Mouse (Mus musculus): Measurements from ENCODE around the gene Osbpl10. TPM values are rescaled to one million over a fixed set of nuclear protein-coding genes. Genes with fewer than 3 reads are reported as not detected.
"Not testable (repeated sequence)": the region's sequence is repeated elsewhere in the genome, so short reads cannot be mapped to it uniquely, and the experiment has no call there.

Osbpl10 gene
- polyA plus RNA-seq, 1 experiment = 8.3 TPM

DNA sequence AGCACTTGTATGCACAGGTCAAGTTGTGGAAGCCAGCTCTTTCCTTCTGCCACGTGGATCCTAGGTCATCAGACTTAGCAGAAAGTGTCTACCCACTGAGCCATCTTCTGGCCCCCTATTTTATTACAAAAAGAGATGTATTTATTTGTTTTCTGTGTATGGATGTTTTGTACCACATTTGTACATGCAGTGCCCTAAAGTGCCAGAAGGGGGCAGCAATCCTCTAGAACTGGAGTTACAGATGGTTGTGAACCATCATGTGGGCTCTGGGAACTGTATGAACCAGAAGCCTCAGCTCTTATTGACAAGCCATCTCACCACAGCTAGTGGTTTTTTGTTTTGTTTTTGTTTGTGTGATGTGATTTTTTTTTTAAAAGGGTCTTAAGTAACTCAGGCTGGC is 25.5 kb upstream of the Osbpl10 start:
- no peaks in the 10 kb centered on the region for H3K36me3 ChIP-seq (ENCODE audit: control insufficient read depth, insufficient read depth, low read length, poor library complexity, severe bottlenecking)
- no peaks in the 10 kb centered on the region for H3K9me3 ChIP-seq (replicated peaks; ENCODE audit: control insufficient read depth, insufficient read depth, low read length, poor library complexity, severe bottlenecking)
- TF ChIP-seq CTCF (IDR thresholded peaks at IDR 0.05; ENCODE audit: low read depth, low read length) (peak; percentile 27), POLR2A (IDR thresholded peaks at IDR 0.05; ENCODE audit: insufficient read depth, low read length) (no peak)
- no peaks in the 10 kb centered on the region for H3K4me1 ChIP-seq (ENCODE audit: control insufficient read depth, insufficient read depth, low read length)
- H3K27ac ChIP-seq (ENCODE audit: insufficient read depth, low read length) = no peak overlapping the region
- H3K9ac ChIP-seq (ENCODE audit: low read depth, poor library complexity, severe bottlenecking) = no peak overlapping the region
- H3K27me3 ChIP-seq (ENCODE audit: control insufficient read depth, insufficient read depth, low read length, poor library complexity, severe bottlenecking) = no peaks in the 10 kb centered on the region
- H3K4me3 ChIP-seq (ENCODE audit: low read depth, low read length) = no peak overlapping the region

DNA sequence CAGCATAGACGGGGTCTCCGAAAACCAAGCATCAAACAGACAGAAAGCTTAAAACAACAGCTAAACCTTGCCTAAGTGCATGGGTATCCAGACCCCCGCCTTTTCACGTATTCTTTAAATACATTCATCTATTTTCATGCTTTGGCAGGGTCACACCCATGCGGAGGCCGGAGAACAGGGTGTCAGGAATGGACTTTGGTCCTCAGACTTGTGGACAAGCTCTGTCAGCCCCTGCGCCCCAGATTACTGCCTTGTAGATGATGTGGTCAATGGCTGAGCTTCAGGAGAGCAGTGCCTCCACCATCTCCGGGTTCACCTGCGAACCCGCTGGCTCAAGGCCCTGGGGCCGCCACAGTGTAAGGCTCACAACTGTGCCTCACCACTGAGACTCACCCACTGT is 23.0 kb upstream of the Osbpl10 start:
- H3K4me1 ChIP-seq (ENCODE audit: control insufficient read depth, insufficient read depth, low read length) = no peaks in the 10 kb centered on the region
- no peak overlapping the region for H3K27ac ChIP-seq (ENCODE audit: insufficient read depth, low read length)
- H3K9me3 ChIP-seq (replicated peaks; ENCODE audit: control insufficient read depth, insufficient read depth, low read length, poor library complexity, severe bottlenecking) = no peaks in the 10 kb centered on the region
- H3K36me3 ChIP-seq (ENCODE audit: control insufficient read depth, insufficient read depth, low read length, poor library complexity, severe bottlenecking) = no peaks in the 10 kb centered on the region
- H3K9ac ChIP-seq (ENCODE audit: low read depth, poor library complexity, severe bottlenecking) = no peak overlapping the region
- TF ChIP-seq POLR2A (IDR thresholded peaks at IDR 0.05; ENCODE audit: insufficient read depth, low read length) = no peak
- TF ChIP-seq EP300 (IDR thresholded peaks at IDR 0.05; ENCODE audit: insufficient read depth, low read depth, low read length) = no peak
- no peak for TF ChIP-seq CTCF (IDR thresholded peaks at IDR 0.05; ENCODE audit: low read depth, low read length)
- no peaks in the 10 kb centered on the region for H3K27me3 ChIP-seq (ENCODE audit: control insufficient read depth, insufficient read depth, low read length, poor library complexity, severe bottlenecking)
- no peak overlapping the region for H3K4me3 ChIP-seq (ENCODE audit: low read depth, low read length)

DNA sequence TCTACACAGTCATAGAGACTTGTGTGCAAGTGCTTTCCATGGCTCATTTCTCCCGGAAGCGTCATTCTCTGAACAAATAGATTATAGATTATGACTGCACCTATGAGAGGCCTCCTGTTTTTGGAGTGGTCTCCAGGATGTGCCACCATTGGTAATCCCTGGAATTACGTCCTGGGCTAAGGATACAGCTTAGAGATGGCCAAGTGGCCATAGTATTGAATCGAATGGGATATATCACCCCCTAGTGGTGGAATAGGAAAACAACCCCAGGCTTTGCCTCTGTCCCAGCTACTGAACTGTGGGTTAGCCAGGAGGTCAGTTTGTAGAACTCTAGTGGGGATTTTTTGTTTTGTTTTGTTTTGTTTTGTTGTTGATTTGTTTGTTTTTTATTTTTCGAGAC is 21.4 kb upstream of the Osbpl10 start:
- Histone ChIP-seq H3K27me3 (ENCODE audit: control insufficient read depth, insufficient read depth, low read length, poor library complexity, severe bottlenecking) (no peaks in the 10 kb centered on the region), H3K9ac (ENCODE audit: low read depth, poor library complexity, severe bottlenecking) (no peak overlapping the region), H3K4me1 (ENCODE audit: control insufficient read depth, insufficient read depth, low read length) (no peaks in the 10 kb centered on the region), H3K9me3 (replicated peaks; ENCODE audit: control insufficient read depth, insufficient read depth, low read length, poor library complexity, severe bottlenecking) (no peaks in the 10 kb centered on the region), H3K27ac (ENCODE audit: insufficient read depth, low read length) (no peak overlapping the region), H3K4me3 (ENCODE audit: low read depth, low read length) (no peak overlapping the region), H3K36me3 (ENCODE audit: control insufficient read depth, insufficient read depth, low read length, poor library complexity, severe bottlenecking) (no peaks in the 10 kb centered on the region)
- TF ChIP-seq CTCF (IDR thresholded peaks at IDR 0.05; ENCODE audit: low read depth, low read length) (no peak), POLR2A (IDR thresholded peaks at IDR 0.05; ENCODE audit: insufficient read depth, low read length) (no peak), EP300 (IDR thresholded peaks at IDR 0.05; ENCODE audit: insufficient read depth, low read depth, low read length) (no peak)

DNA sequence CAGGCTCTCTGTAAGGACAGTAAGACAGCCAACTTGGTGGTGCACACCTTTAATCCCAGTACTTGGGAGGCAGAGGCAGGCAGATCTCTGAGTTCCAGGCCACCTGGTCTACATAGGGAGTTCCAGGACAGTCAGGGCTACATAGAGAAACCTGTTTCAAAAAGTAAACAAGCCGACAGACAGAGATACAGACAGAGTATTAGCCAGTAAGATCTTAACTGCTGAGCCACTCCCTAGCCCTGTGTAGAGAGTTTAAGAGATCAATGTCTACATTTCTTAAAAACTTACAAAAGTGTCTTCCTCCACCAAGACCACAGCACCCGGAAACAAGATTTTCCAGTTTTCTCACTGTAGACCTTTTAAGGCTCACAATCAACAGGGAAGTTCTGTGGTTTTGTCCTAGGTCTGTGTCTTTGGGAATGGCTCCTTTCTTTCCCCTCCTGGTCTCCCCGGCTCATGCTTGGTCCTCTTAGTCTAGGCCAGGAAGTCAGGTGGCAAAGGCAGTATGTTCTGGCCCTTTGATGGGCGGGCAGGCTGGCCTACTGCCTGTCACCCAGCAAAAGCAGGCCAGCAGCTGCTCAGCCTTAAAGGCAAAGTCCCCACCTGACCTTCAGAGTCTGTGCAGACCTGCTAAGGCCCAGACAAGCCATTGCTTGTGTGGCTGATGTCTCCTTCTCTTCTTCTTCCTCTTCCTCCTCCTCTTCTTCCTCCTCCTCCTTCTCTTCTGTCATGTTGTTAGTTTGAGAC is 18.2 kb upstream of the Osbpl10 start:
- H3K4me1 ChIP-seq (ENCODE audit: control insufficient read depth, insufficient read depth, low read length) = no peaks in the 10 kb centered on the region
- no peak overlapping the region for H3K4me3 ChIP-seq (ENCODE audit: low read depth, low read length)
- no peaks in the 10 kb centered on the region for H3K27me3 ChIP-seq (ENCODE audit: control insufficient read depth, insufficient read depth, low read length, poor library complexity, severe bottlenecking)
- H3K9me3 ChIP-seq (replicated peaks; ENCODE audit: control insufficient read depth, insufficient read depth, low read length, poor library complexity, severe bottlenecking) = no peaks in the 10 kb centered on the region
- no peak for TF ChIP-seq CTCF (IDR thresholded peaks at IDR 0.05; ENCODE audit: low read depth, low read length)
- TF ChIP-seq EP300 (IDR thresholded peaks at IDR 0.05; ENCODE audit: insufficient read depth, low read depth, low read length) = no peak
- TF ChIP-seq POLR2A (IDR thresholded peaks at IDR 0.05; ENCODE audit: insufficient read depth, low read length) = no peak
- no peak overlapping the region for H3K27ac ChIP-seq (ENCODE audit: insufficient read depth, low read length)
- no peaks in the 10 kb centered on the region for H3K36me3 ChIP-seq (ENCODE audit: control insufficient read depth, insufficient read depth, low read length, poor library complexity, severe bottlenecking)
- H3K9ac ChIP-seq (ENCODE audit: low read depth, poor library complexity, severe bottlenecking) = no peak overlapping the region

DNA sequence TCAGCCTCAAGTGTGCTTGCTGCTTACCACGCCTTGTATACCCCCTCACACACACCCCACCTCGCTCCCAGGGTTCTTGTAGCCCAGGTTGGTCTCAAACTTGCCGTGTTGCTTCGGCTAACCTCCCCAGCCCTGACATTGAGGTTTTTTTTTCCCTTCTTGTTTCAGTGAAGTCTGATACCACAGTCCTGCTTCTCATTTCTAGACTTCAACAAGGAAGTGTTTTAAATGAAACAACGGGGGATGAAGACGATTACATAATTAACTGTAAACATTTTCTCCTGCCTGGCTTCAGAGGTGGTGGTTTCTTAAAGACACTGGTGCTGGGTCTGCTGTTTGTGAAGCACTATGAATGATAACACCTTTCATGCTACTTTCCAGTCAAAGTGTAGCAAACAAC is 17.5 kb upstream of the Osbpl10 start:
- Histone ChIP-seq H3K27me3 (ENCODE audit: control insufficient read depth, insufficient read depth, low read length, poor library complexity, severe bottlenecking) (no peaks in the 10 kb centered on the region), H3K4me3 (ENCODE audit: low read depth, low read length) (no peak overlapping the region), H3K27ac (ENCODE audit: insufficient read depth, low read length) (no peak overlapping the region), H3K4me1 (ENCODE audit: control insufficient read depth, insufficient read depth, low read length) (no peaks in the 10 kb centered on the region), H3K9ac (ENCODE audit: low read depth, poor library complexity, severe bottlenecking) (no peak overlapping the region), H3K36me3 (ENCODE audit: control insufficient read depth, insufficient read depth, low read length, poor library complexity, severe bottlenecking) (no peaks in the 10 kb centered on the region), H3K9me3 (replicated peaks; ENCODE audit: control insufficient read depth, insufficient read depth, low read length, poor library complexity, severe bottlenecking) (no peaks in the 10 kb centered on the region)
- TF ChIP-seq EP300 (IDR thresholded peaks at IDR 0.05; ENCODE audit: insufficient read depth, low read depth, low read length) = no peak
- TF ChIP-seq CTCF (IDR thresholded peaks at IDR 0.05; ENCODE audit: low read depth, low read length) = no peak
- TF ChIP-seq POLR2A (IDR thresholded peaks at IDR 0.05; ENCODE audit: insufficient read depth, low read length) = no peak

DNA sequence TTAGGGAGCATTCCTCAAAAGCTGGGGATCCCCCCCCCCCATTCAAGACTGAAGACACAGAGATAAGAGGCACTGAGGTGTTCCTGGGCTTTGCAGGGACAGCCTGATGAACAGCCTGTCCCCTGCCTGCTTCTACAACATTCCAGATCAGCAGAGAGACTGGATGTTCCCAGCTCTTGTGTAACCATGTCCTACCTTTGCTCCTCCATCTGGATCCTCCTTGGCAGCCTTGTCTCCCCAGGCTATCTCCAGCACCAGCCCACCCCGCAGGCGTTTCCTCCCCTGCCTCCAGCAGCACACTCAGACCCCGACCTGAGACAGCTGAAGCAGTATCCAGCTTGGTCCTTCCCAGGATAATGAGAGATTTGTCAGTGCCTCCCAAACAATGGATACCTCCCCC is 14.3 kb upstream of the Osbpl10 start:
- no peaks in the 10 kb centered on the region for H3K36me3 ChIP-seq (ENCODE audit: control insufficient read depth, insufficient read depth, low read length, poor library complexity, severe bottlenecking)
- H3K9me3 ChIP-seq (replicated peaks; ENCODE audit: control insufficient read depth, insufficient read depth, low read length, poor library complexity, severe bottlenecking) = no peaks in the 10 kb centered on the region
- no peaks in the 10 kb centered on the region for H3K27me3 ChIP-seq (ENCODE audit: control insufficient read depth, insufficient read depth, low read length, poor library complexity, severe bottlenecking)
- H3K4me1 ChIP-seq (ENCODE audit: control insufficient read depth, insufficient read depth, low read length) = no peaks in the 10 kb centered on the region
- no peak overlapping the region for H3K4me3 ChIP-seq (ENCODE audit: low read depth, low read length)
- H3K9ac ChIP-seq (ENCODE audit: low read depth, poor library complexity, severe bottlenecking) = no peak overlapping the region
- TF ChIP-seq EP300 (IDR thresholded peaks at IDR 0.05; ENCODE audit: insufficient read depth, low read depth, low read length) (no peak), CTCF (IDR thresholded peaks at IDR 0.05; ENCODE audit: low read depth, low read length) (no peak), POLR2A (IDR thresholded peaks at IDR 0.05; ENCODE audit: insufficient read depth, low read length) (no peak)
- H3K27ac ChIP-seq (ENCODE audit: insufficient read depth, low read length) = no peak overlapping the region

DNA sequence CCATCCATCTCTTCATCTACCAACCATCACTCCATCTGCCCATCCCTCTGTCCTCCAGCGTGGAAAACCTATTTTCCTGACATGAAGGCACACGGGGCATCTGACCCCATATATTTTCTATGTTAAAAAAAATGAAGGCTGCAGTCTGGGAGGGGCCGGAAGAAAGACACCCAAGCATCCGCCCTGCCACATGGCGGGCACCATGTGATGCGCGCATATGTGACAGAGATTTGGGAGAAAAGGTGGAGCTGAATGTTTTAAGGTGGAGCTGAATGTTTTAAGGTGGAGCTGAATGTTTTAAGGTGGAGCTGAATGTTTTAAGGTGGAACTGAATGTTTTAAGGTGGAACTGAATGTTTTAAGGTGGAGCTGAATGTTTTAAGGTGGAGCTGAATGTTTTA is 12.1 kb upstream of the Osbpl10 start:
- not testable (repeated sequence) for H3K9ac ChIP-seq (ENCODE audit: low read depth, poor library complexity, severe bottlenecking); H3K27ac ChIP-seq (ENCODE audit: insufficient read depth, low read length); H3K36me3 ChIP-seq (ENCODE audit: control insufficient read depth, insufficient read depth, low read length, poor library complexity, severe bottlenecking); H3K9me3 ChIP-seq (replicated peaks; ENCODE audit: control insufficient read depth, insufficient read depth, low read length, poor library complexity, severe bottlenecking); H3K4me3 ChIP-seq (ENCODE audit: low read depth, low read length); H3K4me1 ChIP-seq (ENCODE audit: control insufficient read depth, insufficient read depth, low read length); H3K27me3 ChIP-seq (ENCODE audit: control insufficient read depth, insufficient read depth, low read length, poor library complexity, severe bottlenecking)

Measured in ES-Bruce4 (cell line).